In the genomic region with DNA sequence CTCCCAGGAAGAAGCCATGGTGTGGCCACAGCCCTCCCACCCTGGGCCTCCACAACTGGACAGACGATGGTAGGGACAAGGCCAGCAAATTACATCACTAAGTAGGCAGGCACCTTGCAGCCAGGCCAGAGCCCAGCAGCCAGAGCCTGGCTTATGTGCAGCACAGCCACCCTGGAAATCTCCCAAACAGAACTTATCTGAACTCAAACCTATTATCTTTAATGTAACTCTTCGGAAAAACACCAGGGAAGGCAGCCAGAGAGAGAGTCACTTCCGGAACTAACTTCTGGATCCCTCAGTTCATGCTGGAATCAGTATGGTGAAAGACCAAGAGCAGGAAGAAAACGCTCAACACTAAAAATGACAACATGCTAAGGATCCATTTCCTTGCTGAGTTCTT, we compare ENCODE assay signal across 11 mouse cellular contexts. TPM values are rescaled to one million over a fixed set of nuclear protein-coding genes. Genes with fewer than 3 reads are reported as not detected.
DNase-seq lines count a peak whose midpoint lies in the region.
"Had no signal": no experiment of that assay in that cellular context is flagged by ENCODE, and none has a peak within 500 bp of the region (broad histone marks: within the 10 kb centered on the region; RNA-seq: fewer than 3 reads in every experiment).

No protein-coding gene starts in this region.

- H3K36me3 ChIP-seq in heart, embryonic 10.5 days = peaks cover 7% of the 10 kb centered on the region; the same call in 1 of the 2 replicates
- H3K36me3 ChIP-seq in limb, embryonic 10.5 days = peaks cover 36% of the 10 kb centered on the region
- H3K36me3 ChIP-seq: liver, embryonic 15.5 days had no signal

- H3K4me3 ChIP-seq in heart, embryonic 10.5 days = no peak overlapping the region
- H3K4me3 ChIP-seq in limb, embryonic 10.5 days = no peak overlapping the region
- H3K4me3 ChIP-seq: forebrain, embryonic 10.5 days; liver, embryonic 15.5 days had no signal

- peak overlapping the region; percentile 72 for H3K27ac ChIP-seq in heart, embryonic 10.5 days
- H3K27ac ChIP-seq in limb, embryonic 10.5 days = peak overlapping the region; percentile 43; the same call in 1 of the 2 replicates
- H3K27ac ChIP-seq: forebrain, embryonic 10.5 days; liver, embryonic 15.5 days had no signal

- intact Hi-C loops in gastrocnemius, postnatal 36 days (cut with DNase I) = no loop called here

- 32% methylated on average over 4 of the region's 4 CpGs for WGBS in heart, embryonic 10.5 days
- 85% methylated on average over 4 of the region's 4 CpGs for WGBS in limb, embryonic 10.5 days

- peak; percentile 17 for DNase-seq in gastrocnemius, postnatal 10 days
- DNase-seq in gastrocnemius, postnatal 36 days = no peak
- peak; percentile 62 for DNase-seq in 3T3-L1 (ENCODE audit: low read depth, low spot score)
- no peak for DNase-seq in heart, embryonic 10.5 days (ENCODE audit: low spot score)
- DNase-seq in limb, embryonic 10.5 days (ENCODE audit: low spot score) = no peak
- DNase-seq in thymus, postnatal 4 days = no peak
- no peak for DNase-seq in cerebellum, postnatal 25 days
- no peak for DNase-seq in urinary bladder, postnatal 10 days (ENCODE audit: low spot score)
- DNase-seq: cerebellum, adult 18-20 months had no signal

- H3K27me3 ChIP-seq in heart, embryonic 10.5 days (ENCODE audit: insufficient read depth, poor library complexity, severe bottlenecking) = peaks cover 8% of the 10 kb centered on the region; the same call in 1 of the 2 replicates
- no peaks in the 10 kb centered on the region for H3K27me3 ChIP-seq in limb, embryonic 10.5 days (ENCODE audit: low read depth, poor library complexity, severe bottlenecking)
- H3K27me3 ChIP-seq: liver, embryonic 15.5 days had no signal

- peaks cover 59% of the 10 kb centered on the region for H3K4me1 ChIP-seq in heart, embryonic 10.5 days
- peaks cover 40% of the 10 kb centered on the region for H3K4me1 ChIP-seq in limb, embryonic 10.5 days

- no peaks in the 10 kb centered on the region for H3K9me3 ChIP-seq in heart, embryonic 10.5 days
- no peaks in the 10 kb centered on the region for H3K9me3 ChIP-seq in limb, embryonic 10.5 days (replicated peaks)
- H3K9me3 ChIP-seq: forebrain, embryonic 10.5 days; liver, embryonic 15.5 days had no signal

RNA-seq across cellular contexts. Expression of a gene that starts 45.1 kb away (rescaled TPM):
- 1 to 10 TPM; 5.6 to 8.9 TPM for total RNA-seq in gastrocnemius, postnatal 10 days (2021)
- 1 to 10 TPM; 3.1 to 3.9 TPM for total RNA-seq in gastrocnemius, postnatal 36 days (2021)
- 5.1 and 8.1 TPM in 2 replicates for polyA plus RNA-seq in heart, embryonic 10.5 days (2016; fragmentation: Nextera tagmentation; extraction: Ambion mirVana)
- 9.2 and 9.6 TPM in 2 replicates for polyA plus RNA-seq in limb, embryonic 10.5 days (2016; fragmentation: Nextera tagmentation; extraction: Ambion mirVana)

Comparison
In these comparisons a context has a peak if more than half of its experiments do, and no peak if none do; other contexts are left out.
1. DNase-seq: peak in gastrocnemius, postnatal 10 days (single experiment) and 3T3-L1 (single experiment); none in gastrocnemius, postnatal 36 days (0 of 2), heart, embryonic 10.5 days (single experiment), limb, embryonic 10.5 days (single experiment), thymus, postnatal 4 days (single experiment), cerebellum, postnatal 25 days (0 of 2) and urinary bladder, postnatal 10 days (single experiment).